Mouse (Mus musculus) hindbrain, embryonic 10.5 days (tissue): ENCODE results near the gene Ak1. TPM values are rescaled to one million over a fixed set of nuclear protein-coding genes. Genes with fewer than 3 reads are reported as not detected.

Experiments used
- DNase-seq: peaks from one replicate; pipeline ENCODE4 v3.0.0-alpha.2; 2017; ENCODE audit warnings: low spot score
- H3K27ac ChIP-seq: fragments of 300-500 bp; sonication (generic); 2 replicates; pipeline ENCODE4 v1.5.1; 2016; ENCODE audit warnings: mild to moderate bottlenecking, moderate library complexity
- H3K27me3 ChIP-seq: fragments of 300-500 bp; sonication (generic); 2 replicates; pipeline ENCODE4 v1.6.1; 2016; ENCODE audit warnings: mild to moderate bottlenecking; ENCODE audit not compliant: poor library complexity, insufficient read depth, severe bottlenecking
- H3K36me3 ChIP-seq: fragments of 300-500 bp; sonication (generic); 2 replicates; pipeline ENCODE4 v1.6.1; 2016; ENCODE audit warnings: mild to moderate bottlenecking, moderate library complexity
- H3K4me1 ChIP-seq: fragments of 300-500 bp; sonication (generic); replicated peaks from 2 replicates; pipeline ENCODE4 v1.6.1; 2016; ENCODE audit warnings: mild to moderate bottlenecking
- H3K4me3 ChIP-seq: fragments of 300-500 bp; sonication (generic); 2 replicates; pipeline ENCODE4 v1.5.1; 2016; ENCODE audit warnings: mild to moderate bottlenecking, moderate library complexity
- H3K9me3 ChIP-seq: fragments of 300-500 bp; sonication (generic); 2 replicates; pipeline ENCODE4 v1.6.1; 2016; ENCODE audit warnings: mild to moderate bottlenecking, moderate library complexity
- WGBS: fragments of 180-500 bp; shearing (Covaris S2); methylation state at CpG from one replicate; pipeline ENCODE4 v1.1.7; 2016; 5-methylcytosine and 5-hydroxymethylcytosine counted together
- polyA plus RNA-seq: library from polyadenylated mRNA; unstranded; fragments of >200 nt; fragmentation: Nextera tagmentation; extraction: Ambion mirVana; gene quantifications from 2 replicates; pipeline ENCODE4 v1.2.1, GENCODE M21; 2016

Gene Ak1
- 26.9 and 37.6 TPM in 2 replicates for polyA plus RNA-seq

GRCm38 (mm10) chr2:32621517-32621859 lies at the start of gene Ak1:
Ak1 (plus strand) TSS chr2:32621758.
- no peaks in the 10 kb centered on the region for H3K27me3 ChIP-seq
- H3K4me1 ChIP-seq, result peaks cover 67% of the 10 kb centered on the region
- no peak for DNase-seq
- 0 out of 2 replicates have a peak within 1 kb of the TSS, but pooled peaks have one; percentile 1 for H3K4me3 ChIP-seq
- peaks cover 5% of the 10 kb centered on the region; the same call in 1 of the 2 replicates for H3K9me3 ChIP-seq
- H3K36me3 ChIP-seq, result peaks cover 20% of the 10 kb centered on the region
- 42% methylated on average over 7 of the region's 7 CpGs for WGBS
- peak within 1 kb of the TSS; percentile 82 for H3K27ac ChIP-seq

GRCm38 (mm10) chr2:32572196-32572595 lies 49.4 kb upstream of the Ak1 start:
- H3K36me3 ChIP-seq, result peaks cover 30% of the 10 kb centered on the region
- H3K27ac ChIP-seq, result no peak overlapping the region
- peaks cover 15% of the 10 kb centered on the region for H3K27me3 ChIP-seq
- no peaks in the 10 kb centered on the region for H3K9me3 ChIP-seq
- DNase-seq, result no peak
- WGBS, result 89% methylated on average over 11 of the region's 11 CpGs
- H3K4me3 ChIP-seq, result peak overlapping the region; percentile 78
- H3K4me1 ChIP-seq, result peaks cover 28% of the 10 kb centered on the region

- H3K4me3 ChIP-seq, result peak within 1 kb of the TSS; percentile 59
- H3K9me3 ChIP-seq, result no peaks in the 10 kb centered on the region
- no peak for DNase-seq
- H3K4me1 ChIP-seq, result peaks cover 32% of the 10 kb centered on the region
- peaks cover 9% of the 10 kb centered on the region for H3K36me3 ChIP-seq
- H3K27ac ChIP-seq, result peak within 1 kb of the TSS; percentile 64; the same call in 1 of the 2 replicates
- 82% methylated on average over 6 of the region's 6 CpGs for WGBS
- peaks cover 38% of the 10 kb centered on the region for H3K27me3 ChIP-seq
These were observed 47.1 kb upstream of the Ak1 start, which contains the start of gene Pip5kl1 for GRCm38 (mm10) chr2:32574497-32574896. Pip5kl1 (plus strand) TSS chr2:32574797.

GRCm38 (mm10) chr2:32574901-32575585 lies 46.5 kb upstream of the Ak1 start:
- Histone ChIP-seq H3K36me3 (peaks cover 9% of the 10 kb centered on the region), H3K27me3 (peaks cover 43% of the 10 kb centered on the region), H3K27ac (peak overlapping the region; percentile 64; the same call in 1 of the 2 replicates), H3K9me3 (no peaks in the 10 kb centered on the region), H3K4me3 (peak overlapping the region; percentile 59), H3K4me1 (peaks cover 32% of the 10 kb centered on the region)
- peak; percentile 59 for DNase-seq
- WGBS, result 3% methylated on average over 26 of the region's 26 CpGs

- Histone ChIP-seq H3K27ac (peak within 1 kb of the TSS; percentile 64; the same call in 1 of the 2 replicates), H3K9me3 (no peaks in the 10 kb centered on the region), H3K4me1 (peaks cover 32% of the 10 kb centered on the region), H3K4me3 (peak within 1 kb of the TSS; percentile 59), H3K27me3 (peaks cover 49% of the 10 kb centered on the region), H3K36me3 (peaks cover 9% of the 10 kb centered on the region)
- peak; percentile 71 for DNase-seq
- WGBS, result 5% methylated on average over 28 of the region's 28 CpGs
These were observed 45.9 kb upstream of the Ak1 start, which contains the start of gene 9430097D07Rik for GRCm38 (mm10) chr2:32575586-32576160. 9430097D07Rik (minus strand) TSS chr2:32575684.

- H3K27me3 ChIP-seq, result peaks cover 56% of the 10 kb centered on the region
These were observed 45.0 kb upstream of the Ak1 start for GRCm38 (mm10) chr2:32576532-32576931.

GRCm38 (mm10) chr2:32578146-32579046 lies 43.2 kb upstream of the Ak1 start:
- 40% methylated on average over 26 of the region's 30 CpGs for WGBS
- no peak for DNase-seq
- peaks cover 29% of the 10 kb centered on the region for H3K4me1 ChIP-seq
- no peak overlapping the region for H3K27ac ChIP-seq
- peaks cover 74% of the 10 kb centered on the region for H3K27me3 ChIP-seq
- H3K9me3 ChIP-seq, result no peaks in the 10 kb centered on the region
- H3K36me3 ChIP-seq, result no peaks in the 10 kb centered on the region
- H3K4me3 ChIP-seq, result no peak overlapping the region

More at GRCm38 (mm10) chr2:32576532-32576931, 45.0 kb upstream of the Ak1 start:
- H3K4me3 ChIP-seq, result no peak overlapping the region
- H3K4me1 ChIP-seq, result peaks cover 26% of the 10 kb centered on the region
- no peaks in the 10 kb centered on the region for H3K9me3 ChIP-seq
- 91% methylated on average over 9 of the region's 9 CpGs for WGBS
- H3K36me3 ChIP-seq, result peaks cover 9% of the 10 kb centered on the region
- H3K27ac ChIP-seq, result no peak overlapping the region
- no peak for DNase-seq

- H3K36me3 ChIP-seq, result no peaks in the 10 kb centered on the region
- peak overlapping the region; percentile 44 for H3K4me3 ChIP-seq
- DNase-seq, result peak; percentile 58
- peaks cover 20% of the 10 kb centered on the region for H3K4me1 ChIP-seq
- H3K9me3 ChIP-seq, result no peaks in the 10 kb centered on the region
- no peak overlapping the region for H3K27ac ChIP-seq
- peaks cover 70% of the 10 kb centered on the region for H3K27me3 ChIP-seq
- WGBS, result 30% methylated on average over 19 of the region's 19 CpGs
These were observed 40.0 kb upstream of the Ak1 start for GRCm38 (mm10) chr2:32581450-32582095.

GRCm38 (mm10) chr2:32582830-32583799 lies 38.4 kb upstream of the Ak1 start:
- Histone ChIP-seq H3K4me1 (peaks cover 36% of the 10 kb centered on the region), H3K9me3 (no peaks in the 10 kb centered on the region), H3K4me3 (peak overlapping the region; percentile 46), H3K36me3 (no peaks in the 10 kb centered on the region), H3K27ac (peak overlapping the region; percentile 50), H3K27me3 (peaks cover 62% of the 10 kb centered on the region)
- 14% methylated on average over 37 of the region's 37 CpGs for WGBS
- peak; percentile 85 for DNase-seq

- Histone ChIP-seq H3K36me3 (no peaks in the 10 kb centered on the region), H3K4me1 (peaks cover 49% of the 10 kb centered on the region), H3K27me3 (peaks cover 47% of the 10 kb centered on the region), H3K9me3 (no peaks in the 10 kb centered on the region), H3K27ac (no peak overlapping the region), H3K4me3 (no peak overlapping the region)
- DNase-seq, result no peak
- WGBS, result 84% methylated on average over 7 of the region's 7 CpGs
These were observed 36.3 kb upstream of the Ak1 start for GRCm38 (mm10) chr2:32585149-32585714.

GRCm38 (mm10) chr2:32586871-32587351 lies 34.6 kb upstream of the Ak1 start, which contains the start of gene St6galnac4:
St6galnac4 (plus strand) TSS chr2:32587095.
- no peaks in the 10 kb centered on the region for H3K9me3 ChIP-seq
- peak within 1 kb of the TSS; percentile 84 for H3K27ac ChIP-seq
- under 1% methylated on average over 38 of the region's 38 CpGs for WGBS
- H3K4me3 ChIP-seq, result peak within 1 kb of the TSS; percentile 63
- peaks cover 51% of the 10 kb centered on the region for H3K4me1 ChIP-seq
- DNase-seq, result peak; percentile 95
- no peaks in the 10 kb centered on the region for H3K36me3 ChIP-seq
- peaks cover 32% of the 10 kb centered on the region for H3K27me3 ChIP-seq
